Mouse (Mus musculus) CH12.LX (cell line): ENCODE data around the gene Col15a1. TPM values are rescaled to one million over a fixed set of nuclear protein-coding genes. Genes with fewer than 3 reads are reported as not detected.

Experiments used
- DNase-seq: peaks from one replicate; pipeline ENCODE4 v3.0.0-alpha.2; 2013; ENCODE audit errors: extremely low read depth
- H3K27ac ChIP-seq: 2 replicates; pipeline ENCODE4 v1.5.1; 2012; ENCODE audit warnings: low read depth, mild to moderate bottlenecking, control low read depth, moderate library complexity; ENCODE audit not compliant: insufficient read depth
- H3K27me3 ChIP-seq: replicated peaks from 2 replicates; pipeline ENCODE3; 2012; ENCODE audit warnings: inconsistent platforms
- H3K36me3 ChIP-seq, 2 experiments: replicated peaks in 1 of 2; 2 replicates each; pipeline versions ENCODE3 to v1.6.1; 2012; ENCODE audit warnings: inconsistent platforms in 1 of 2, low read length in 1 of 2, mild to moderate bottlenecking in 1 of 2, mixed read lengths in 1 of 2, moderate library complexity in 1 of 2; ENCODE audit not compliant: control insufficient read depth in 1 of 2, insufficient read depth in 1 of 2
- H3K4me1 ChIP-seq, 2 experiments: 2 replicates each; pipeline ENCODE4 v1.6.1; 2012; ENCODE audit warnings: inconsistent platforms in 1 of 2, moderate library complexity in 1 of 2; ENCODE audit not compliant: insufficient read depth in 2 of 2, control insufficient read depth in 1 of 2
- H3K4me2 ChIP-seq: 2 replicates; pipeline ENCODE4 v1.6.1; 2012; ENCODE audit warnings: low read depth, mild to moderate bottlenecking, control low read depth; ENCODE audit not compliant: poor library complexity, insufficient read depth, severe bottlenecking
- H3K4me3 ChIP-seq, 3 experiments: fragments of 150-350 bp in 1 of 3; sonication (generic) in 1 of 3; replicated peaks in 1 of 3; 2 replicates each; pipeline versions ENCODE3 to v1.5.1; 2011 to 2012; ENCODE audit warnings: low read depth in 2 of 3, low read length in 2 of 3, mild to moderate bottlenecking in 2 of 3, moderate library complexity in 2 of 3, control low read depth in 1 of 3, improper control_type of control experiment in 1 of 3, inconsistent platforms in 1 of 3, mixed read lengths in 1 of 3; ENCODE audit not compliant: poor library complexity in 1 of 3
- H3K79me2 ChIP-seq: replicated peaks from 2 replicates; pipeline ENCODE4 v1.6.1; 2012; ENCODE audit warnings: mild to moderate bottlenecking, moderate library complexity; ENCODE audit not compliant: control insufficient read depth, poor library complexity, insufficient read depth, severe bottlenecking; ENCODE audit errors: extremely low read depth
- H3K9ac ChIP-seq: 2 replicates; pipeline ENCODE4 v1.6.1; 2012; ENCODE audit warnings: low read depth, mild to moderate bottlenecking, control low read depth, moderate library complexity; ENCODE audit not compliant: insufficient read depth
- H3K9me3 ChIP-seq: replicated peaks from 2 replicates; pipeline ENCODE3; 2012; ENCODE audit warnings: low read length, inconsistent platforms, mixed read lengths
- BHLHE40 ChIP-seq: IDR thresholded peaks from 2 replicates; pipeline ENCODE4 v1.6.1; 2011; ENCODE audit warnings: mild to moderate bottlenecking, low read depth, low read length, improper control_type of control experiment
- CHD1 ChIP-seq: IDR thresholded peaks from 2 replicates; pipeline ENCODE4 v1.6.1; 2012; ENCODE audit warnings: low read depth, low read length, improper control_type of control experiment, inconsistent platforms
- CHD2 ChIP-seq: IDR thresholded peaks from 2 replicates; pipeline ENCODE4 v1.6.1; 2011; ENCODE audit warnings: low read length, improper control_type of control experiment
- E2F4 ChIP-seq: IDR thresholded peaks from 2 replicates; pipeline ENCODE4 v1.6.1; 2011; ENCODE audit warnings: low read depth, low read length, improper control_type of control experiment; ENCODE audit not compliant: insufficient replicate concordance
- EP300 ChIP-seq: IDR thresholded peaks from 2 replicates; pipeline ENCODE4 v1.6.1; 2011; ENCODE audit warnings: low read length, improper control_type of control experiment
- ETS1 ChIP-seq: conservative IDR thresholded peaks from 2 replicates; pipeline ENCODE4 v1.6.1; 2012; ENCODE audit warnings: low read depth, mild to moderate bottlenecking, inconsistent platforms, low read length, improper control_type of control experiment, moderate library complexity
- GABPA ChIP-seq: IDR thresholded peaks from 2 replicates; pipeline ENCODE4 v1.6.1; 2012; ENCODE audit warnings: low read depth, low read length, improper control_type of control experiment, inconsistent platforms; ENCODE audit not compliant: insufficient replicate concordance
- HCFC1 ChIP-seq: IDR thresholded peaks from 2 replicates; pipeline ENCODE4 v1.6.1; 2012; ENCODE audit warnings: low read depth, mild to moderate bottlenecking, inconsistent platforms, low read length, improper control_type of control experiment
- JUN ChIP-seq: IDR thresholded peaks from 2 replicates; pipeline ENCODE4 v1.6.1; 2011; ENCODE audit warnings: low read depth, mild to moderate bottlenecking, low read length, improper control_type of control experiment, moderate library complexity; ENCODE audit not compliant: insufficient read depth
- MAFK ChIP-seq: IDR thresholded peaks from 2 replicates; pipeline ENCODE4 v1.6.1; 2011; ENCODE audit warnings: low read length, improper control_type of control experiment; ENCODE audit not compliant: insufficient replicate concordance
- MAX ChIP-seq: IDR thresholded peaks from 2 replicates; pipeline ENCODE4 v1.6.1; 2011; ENCODE audit warnings: low read length, improper control_type of control experiment
- MAZ ChIP-seq: IDR thresholded peaks from 2 replicates; pipeline ENCODE4 v1.6.1; 2012; ENCODE audit warnings: low read depth, mild to moderate bottlenecking, inconsistent platforms, low read length, improper control_type of control experiment, moderate library complexity
- MXI1 ChIP-seq: IDR thresholded peaks from 2 replicates; pipeline ENCODE4 v1.6.1; 2011; ENCODE audit warnings: mild to moderate bottlenecking, low read depth, low read length, improper control_type of control experiment
- MYC ChIP-seq: IDR thresholded peaks from 2 replicates; pipeline ENCODE4 v1.6.1; 2011; ENCODE audit warnings: low read depth, mild to moderate bottlenecking, improper control_type of control experiment, low read length
- NELFE ChIP-seq: IDR thresholded peaks from 2 replicates; pipeline ENCODE4 v1.6.1; 2011; ENCODE audit warnings: low read depth, low read length, improper control_type of control experiment
- POLR2AphosphoS2 ChIP-seq: IDR thresholded peaks from 2 replicates; pipeline ENCODE4 v1.6.1; 2011; ENCODE audit warnings: low read depth, low read length, improper control_type of control experiment
- RAD21 ChIP-seq: IDR thresholded peaks from 2 replicates; pipeline ENCODE4 v1.6.1; 2011; ENCODE audit warnings: low read depth, mild to moderate bottlenecking, low read length, improper control_type of control experiment, moderate library complexity
- SIN3A ChIP-seq: IDR thresholded peaks from 2 replicates; pipeline ENCODE4 v1.6.1; 2012; ENCODE audit warnings: low read length, improper control_type of control experiment, inconsistent platforms
- SMC3 ChIP-seq: IDR thresholded peaks from 2 replicates; pipeline ENCODE4 v1.6.1; 2011; ENCODE audit warnings: low read depth, low read length, improper control_type of control experiment
- TBP ChIP-seq: conservative IDR thresholded peaks from 2 replicates; pipeline ENCODE4 v1.6.1; 2011; ENCODE audit warnings: low read depth, low read length, improper control_type of control experiment
- UBTF ChIP-seq: IDR thresholded peaks from 2 replicates; pipeline ENCODE4 v1.6.1; 2012; ENCODE audit warnings: low read depth, mild to moderate bottlenecking, inconsistent platforms, low read length, improper control_type of control experiment, moderate library complexity
- USF1 ChIP-seq: IDR thresholded peaks from 2 replicates; pipeline ENCODE4 v1.6.1; 2014; ENCODE audit warnings: low read depth, mild to moderate bottlenecking, inconsistent platforms, low read length, improper control_type of control experiment
- USF2 ChIP-seq: conservative IDR thresholded peaks from 2 replicates; pipeline ENCODE4 v1.6.1; 2011; ENCODE audit warnings: low read depth, low read length, improper control_type of control experiment
- ZMIZ1 ChIP-seq: IDR thresholded peaks from 2 replicates; pipeline ENCODE4 v1.6.1; 2012; ENCODE audit warnings: low read depth, mild to moderate bottlenecking, inconsistent platforms, low read length, improper control_type of control experiment
- ZNF384 ChIP-seq: IDR thresholded peaks from 2 replicates; pipeline ENCODE4 v1.6.1; 2012; ENCODE audit warnings: low read depth, low read length, improper control_type of control experiment, inconsistent platforms
- dilution Hi-C: fragments of 300-500 bp; cut with MboI; formaldehyde crosslinking; loops from 2 replicates; pipeline ENCODE4 v1.14.3; 2020; ENCODE audit warnings: low sequenced_read_pairs; ENCODE audit not compliant: extremely low pct_unique_long_range_greater_than_20kb, extremely low pct_ligation_motif_present
- in situ Hi-C: fragments of 300-500 bp; cut with MboI; formaldehyde crosslinking; loops from 3 replicates; pipeline ENCODE4 v1.14.3; 2019; ENCODE audit warnings: low sequenced_read_pairs, low pct_ligation_motif_present, low pct_unique_long_range_greater_than_20kb, mixed read lengths
- polyA plus RNA-seq: library from polyadenylated mRNA; unstranded; fragments of >175 nt; gene quantifications from 2 replicates; pipeline ENCODE4 v1.2.1, GENCODE M21; 2012; ENCODE audit warnings: low read depth; ENCODE audit not compliant: insufficient read length
- total RNA-seq, 2 experiments: library from RNA; depleted of rRNA; stranded (reverse); fragments of 300-350 nt in 1 of 2; fragments of >200 nt in 1 of 2; gene quantifications; 2 replicates each; pipeline ENCODE4 v1.2.3; 2012 to 2014

The Col15a1 gene
- total and polyA plus RNA-seq, 3 experiments = 0.08 to 2.2 (median 0.68) TPM

- no peak overlapping the region for H3K27ac ChIP-seq
- no peaks in the 10 kb centered on the region; the same call in 1 of the 2 replicates for H3K79me2 ChIP-seq
- H3K4me3 ChIP-seq = no peak overlapping the region
- H3K4me2 ChIP-seq = no peak overlapping the region
- H3K9ac ChIP-seq = no peak overlapping the region
- no peaks in the 10 kb centered on the region for H3K36me3 ChIP-seq
- no peak for DNase-seq
- no peaks in the 10 kb centered on the region for H3K27me3 ChIP-seq
- H3K4me1 ChIP-seq = peaks cover 0 to 13% of the 10 kb centered on the region in 2 experiments; a peak in 2 of 4 replicates
- no peaks in the 10 kb centered on the region for H3K9me3 ChIP-seq
- dilution Hi-C loops (no loop called here), in situ Hi-C loops (no loop called here)
- TF ChIP-seq NELFE (no peak), HCFC1 (no peak), MYC (no peak), UBTF (no peak), MAZ (no peak), E2F4 (no peak), SMC3 (no peak), RAD21 (no peak), CHD2 (no peak), USF1 (no peak), MXI1 (no peak), MAFK (no peak), ZMIZ1 (no peak), USF2 (no peak), TBP (no peak), MAX (no peak), SIN3A (no peak)
Observed at GRCm38 (mm10) chr4:47329285-47329684, 121.3 kb downstream of the Col15a1 start.

- Histone ChIP-seq H3K27ac (no peak overlapping the region), H3K27me3 (peaks cover 7% of the 10 kb centered on the region), H3K4me2 (no peak overlapping the region), H3K9me3 (no peaks in the 10 kb centered on the region)
- no peak for TF ChIP-seq BHLHE40
- TF ChIP-seq UBTF = no peak
- no peak for TF ChIP-seq ETS1
- no peak for TF ChIP-seq ZNF384
- no peak for TF ChIP-seq GABPA
- no peak for TF ChIP-seq JUN
- no peak for TF ChIP-seq SMC3
- no peak for TF ChIP-seq RAD21
- no peak for TF ChIP-seq POLR2AphosphoS2
- TF ChIP-seq MAFK = no peak
- TF ChIP-seq SIN3A = no peak
- no peak for TF ChIP-seq NELFE
- TF ChIP-seq CHD1 = no peak
- no peak for TF ChIP-seq USF1
- TF ChIP-seq EP300 = no peak
- TF ChIP-seq MAZ = no peak
- TF ChIP-seq CHD2 = no peak
- TF ChIP-seq, all 38 proteins: peak for 0
- Histone ChIP-seq H3K36me3 (no peaks in the 10 kb centered on the region), H3K4me3 (no peak overlapping the region), H3K79me2 (no peaks in the 10 kb centered on the region; the same call in 1 of the 2 replicates), H3K4me1 (peaks cover 0 to 13% of the 10 kb centered on the region in 2 experiments; a peak in 2 of 4 replicates), H3K9ac (no peak overlapping the region)
- dilution Hi-C loops (no loop called here), in situ Hi-C loops (no loop called here)
- DNase-seq = no peak
Observed at GRCm38 (mm10) chr4:47330378-47331052, 122.6 kb downstream of the Col15a1 start.
